Mouse (Mus musculus): ENCODE results near the gene Mafg. TPM values are rescaled to one million over a fixed set of nuclear protein-coding genes. Genes with fewer than 3 reads are reported as not detected.

The Mafg gene
- total RNA-seq, 2 experiments from 2014 or later, result 70.0 to 71.5 TPM

Small RNAs within 50 kb of the gene (microRNA-seq; reads per million reads assigned to microRNA genes)
- gene Mir6936, result 2.1 to 2.5 reads per million in 2 experiments

Other genes starting within 250 kb of the Mafg start
- gene Nploc4, start 195.9 kb downstream of the Mafg start, total RNA-seq (2021), result 10 to 100 TPM; 60.0 to 61.9 TPM
- gene Tspan10, start 191.0 kb downstream of the Mafg start, total RNA-seq (2021), result not detected
- gene Pde6g, start 180.1 kb downstream of the Mafg start, total RNA-seq (2021), result under 1 TPM; 0.43 to 0.82 TPM
- gene Oxld1, start 175.5 kb downstream of the Mafg start, total RNA-seq (2021), result 10 to 100 TPM; 13.1 to 13.5 TPM
- gene Ccdc137, start 175.5 kb downstream of the Mafg start, total RNA-seq (2021), result 10 to 100 TPM; 24.6 to 32.9 TPM
- 10 to 100 TPM; 53.0 to 53.6 TPM for gene Arl16, start 166.0 kb downstream of the Mafg start, total RNA-seq (2021)
- 10 to 100 TPM; 65.1 to 67.5 TPM for gene Mrpl12, start 149.0 kb downstream of the Mafg start, total RNA-seq (2021)
- gene Slc25a10, start 141.8 kb downstream of the Mafg start, total RNA-seq (2021), result 10 to 100 TPM; 18.9 to 19.3 TPM
- gene Gcgr, start 102.9 kb downstream of the Mafg start, total RNA-seq (2021), result not detected
- gene Mcrip1, start 83.9 kb downstream of the Mafg start, total RNA-seq (2021), result 10 to 100 TPM; 68.8 to 74.5 TPM
- not detected for gene Ppp1r27, start 82.5 kb downstream of the Mafg start, total RNA-seq (2021)
- 100 to 1,000 TPM; 122 to 132 TPM for gene P4hb, start 60.3 kb downstream of the Mafg start, total RNA-seq (2021)
- 100 to 1,000 TPM; 293 to 295 TPM for gene Arhgdia, start 52.0 kb downstream of the Mafg start, total RNA-seq (2021)
- 10 to 100 TPM; 60.5 to 70.0 TPM for gene Alyref, start 35.2 kb downstream of the Mafg start, total RNA-seq (2021)
- 10 to 100 TPM; 93.5 to 97.0 TPM for gene Anapc11, start 35.2 kb downstream of the Mafg start, total RNA-seq (2021)
- 1 to 10 TPM in 1 of 2 experiments, under 1 TPM in 1; 0.89 to 1.4 TPM for gene Npb, start 25.1 kb downstream of the Mafg start, total RNA-seq (2021)
- 100 to 1,000 TPM; 118 to 128 TPM for gene Pcyt2, start 15.7 kb downstream of the Mafg start, total RNA-seq (2021)
- 10 to 100 TPM; 35.4 to 41.5 TPM for gene Sirt7, start 8.4 kb downstream of the Mafg start, total RNA-seq (2021)
- gene Pycr1, start 10.2 kb upstream of the Mafg start, total RNA-seq (2021), result 1 to 10 TPM in 1 of 2 experiments, under 1 TPM in 1; 0.81 to 2.0 TPM
- 1 to 10 TPM; 3.9 to 4.6 TPM for gene Myadml2, start 14.6 kb upstream of the Mafg start, total RNA-seq (2021)
- 1 to 10 TPM; 2.6 to 5.5 TPM for gene Notum, start 27.6 kb upstream of the Mafg start, total RNA-seq (2021)
- 10 to 100 TPM; 46.1 to 54.3 TPM for gene Aspscr1, start 39.4 kb upstream of the Mafg start, total RNA-seq (2021)
- gene Cenpx, start 80.1 kb upstream of the Mafg start, total RNA-seq (2021), result 10 to 100 TPM; 15.8 to 18.7 TPM
- gene Lrrc45, start 80.3 kb upstream of the Mafg start, total RNA-seq (2021), result 10 to 100 TPM; 49.1 to 60.5 TPM
- gene Rac3, start 87.9 kb upstream of the Mafg start, total RNA-seq (2021), result 10 to 100 TPM; 32.0 to 40.0 TPM
- 10 to 100 TPM; 12.3 to 13.6 TPM for gene Dcxr, start 93.7 kb upstream of the Mafg start, total RNA-seq (2021)
- gene Cbr2, start 98.5 kb upstream of the Mafg start, total RNA-seq (2021), result 1 to 10 TPM; 1.2 to 1.7 TPM
- gene Hmga1b, start 129.2 kb upstream of the Mafg start, total RNA-seq (2021), result 10 to 100 TPM; 20.9 to 24.0 TPM
- 10 to 100 TPM; 57.1 to 59.9 TPM for gene Rfng, start 150.6 kb upstream of the Mafg start, total RNA-seq (2021)
- gene Gps1, start 150.7 kb upstream of the Mafg start, total RNA-seq (2021), result 100 to 1,000 TPM; 152 to 154 TPM
- gene Dus1l, start 162.8 kb upstream of the Mafg start, total RNA-seq (2021), result 10 to 100 TPM; 40.1 to 40.4 TPM
- 100 to 1,000 TPM; 183 to 187 TPM for gene Fasn, start 190.9 kb upstream of the Mafg start, total RNA-seq (2021)

Measured in layer of hippocampus, adult 18-20 months (tissue).